Mouse (Mus musculus): ENCODE measurements at regions not wholly inside any gene's neighbourhood (a gene's known extent, or its start where the extent isn't known, plus 50 kb on each side); places are given as distances from the start of the nearest gene placed in this dataset.

GRCm38 (mm10) chr2:78804931-78805330, 63.0 kb upstream of the Ube2e3 start:
- H3K36me3 ChIP-seq (replicated peaks; ENCODE audit: control insufficient read depth, insufficient read depth, low read depth), result no peaks in the 10 kb centered on the region
- no peaks in the 10 kb centered on the region for H3K27me3 ChIP-seq (ENCODE audit: control insufficient read depth, insufficient read depth, low read length)
- H3K27ac ChIP-seq, result no peak overlapping the region
- 54% methylated on average over 3 of the region's 3 CpGs for WGBS (ENCODE audit: insufficient replicate concordance)
- no peak for TF ChIP-seq CTCF (IDR thresholded peaks at IDR 0.05; ENCODE audit: low read depth)
- TF ChIP-seq EP300 (IDR thresholded peaks at IDR 0.05; ENCODE audit: low read depth), result peak; percentile 44; the same call in 1 of the 2 replicates
- ATAC-seq (ENCODE audit: insufficient read depth) (peak; percentile 62), DNase-seq (ENCODE audit: low read depth in 3 of 3, low spot score in 3 of 3) (peak in 1 of 3 experiments; percentile 2)
- no peaks in the 10 kb centered on the region for H3K9me3 ChIP-seq (ENCODE audit: control insufficient read depth, low read length)
- H3K4me1 ChIP-seq (replicated peaks; ENCODE audit: control insufficient read depth in 2 of 2, insufficient read depth in 2 of 2, low read length in 1 of 2), result peaks cover 14 to 22% of the 10 kb centered on the region in 2 experiments
- H3K9ac ChIP-seq (replicated peaks), result no peak overlapping the region
- no peak overlapping the region for H3K4me3 ChIP-seq (ENCODE audit: insufficient read depth in 1 of 2, low read depth in 2 of 2, low read length in 2 of 2)
- no peak overlapping the region for H3K4me2 ChIP-seq (ENCODE audit: low read depth)

- Histone ChIP-seq H3K36me3 (replicated peaks; ENCODE audit: control insufficient read depth, insufficient read depth, low read depth) (no peaks in the 10 kb centered on the region), H3K27me3 (ENCODE audit: control insufficient read depth, insufficient read depth, low read length) (no peaks in the 10 kb centered on the region), H3K4me3 (ENCODE audit: insufficient read depth in 1 of 2, low read depth in 2 of 2, low read length in 2 of 2) (no peak overlapping the region), H3K9me3 (ENCODE audit: control insufficient read depth, low read length) (no peaks in the 10 kb centered on the region), H3K4me2 (ENCODE audit: low read depth) (no peak overlapping the region), H3K4me1 (replicated peaks; ENCODE audit: control insufficient read depth in 2 of 2, insufficient read depth in 2 of 2, low read length in 1 of 2) (peaks cover 14 to 22% of the 10 kb centered on the region in 2 experiments), H3K27ac (no peak overlapping the region), H3K9ac (replicated peaks) (no peak overlapping the region)
- WGBS (ENCODE audit: insufficient replicate concordance), result 38% methylated on average over 4 of the region's 4 CpGs
- peak; percentile 75 for ATAC-seq (ENCODE audit: insufficient read depth)
- peak; percentile 22 to 26 (median 26) for DNase-seq (ENCODE audit: low read depth in 3 of 3, low spot score in 3 of 3)
- no peak for TF ChIP-seq CTCF (IDR thresholded peaks at IDR 0.05; ENCODE audit: low read depth)
- peak; percentile 71 for TF ChIP-seq EP300 (IDR thresholded peaks at IDR 0.05; ENCODE audit: low read depth)
Observed at GRCm38 (mm10) chr2:78803543-78803942, 64.4 kb upstream of the Ube2e3 start.

- DNase-seq (ENCODE audit: low read depth in 3 of 3, low spot score in 3 of 3) (no peak), ATAC-seq (ENCODE audit: insufficient read depth) (no peak)
- Histone ChIP-seq H3K4me3 (ENCODE audit: insufficient read depth in 1 of 2, low read depth in 2 of 2, low read length in 2 of 2) (no peak overlapping the region), H3K4me2 (ENCODE audit: low read depth) (no peak overlapping the region), H3K4me1 (replicated peaks; ENCODE audit: control insufficient read depth in 2 of 2, insufficient read depth in 2 of 2, low read length in 1 of 2) (no peaks in the 10 kb centered on the region), H3K9ac (replicated peaks) (no peak overlapping the region), H3K36me3 (replicated peaks; ENCODE audit: control insufficient read depth, insufficient read depth, low read depth) (no peaks in the 10 kb centered on the region), H3K27me3 (ENCODE audit: control insufficient read depth, insufficient read depth, low read length) (no peaks in the 10 kb centered on the region), H3K27ac (no peak overlapping the region), H3K9me3 (ENCODE audit: control insufficient read depth, low read length) (no peaks in the 10 kb centered on the region)
- TF ChIP-seq CTCF (IDR thresholded peaks at IDR 0.05; ENCODE audit: low read depth), result no peak
- no peak for TF ChIP-seq EP300 (IDR thresholded peaks at IDR 0.05; ENCODE audit: low read depth)
- 58% methylated on average over 5 of the region's 5 CpGs for WGBS (ENCODE audit: insufficient replicate concordance)
Observed at GRCm38 (mm10) chr2:78795446-78795845, 72.5 kb upstream of the Ube2e3 start.

GRCm38 (mm10) chr2:78794734-78795133, 73.2 kb upstream of the Ube2e3 start:
- Histone ChIP-seq H3K36me3 (replicated peaks; ENCODE audit: control insufficient read depth, insufficient read depth, low read depth) (no peaks in the 10 kb centered on the region), H3K4me2 (ENCODE audit: low read depth) (no peak overlapping the region), H3K4me3 (ENCODE audit: insufficient read depth in 1 of 2, low read depth in 2 of 2, low read length in 2 of 2) (no peak overlapping the region), H3K27ac (no peak overlapping the region), H3K9me3 (ENCODE audit: control insufficient read depth, low read length) (no peaks in the 10 kb centered on the region), H3K4me1 (replicated peaks; ENCODE audit: control insufficient read depth in 2 of 2, insufficient read depth in 2 of 2, low read length in 1 of 2) (no peaks in the 10 kb centered on the region), H3K9ac (replicated peaks) (no peak overlapping the region), H3K27me3 (ENCODE audit: control insufficient read depth, insufficient read depth, low read length) (no peaks in the 10 kb centered on the region)
- 52% methylated on average over 5 of the region's 5 CpGs for WGBS (ENCODE audit: insufficient replicate concordance)
- DNase-seq (ENCODE audit: low read depth in 3 of 3, low spot score in 3 of 3) (no peak), ATAC-seq (ENCODE audit: insufficient read depth) (peak; percentile 65; the same call in 1 of the 2 replicates)
- TF ChIP-seq CTCF (IDR thresholded peaks at IDR 0.05; ENCODE audit: low read depth) (no peak), EP300 (IDR thresholded peaks at IDR 0.05; ENCODE audit: low read depth) (no peak)

- no peaks in the 10 kb centered on the region for H3K27me3 ChIP-seq (ENCODE audit: control insufficient read depth, insufficient read depth, low read length)
- 71% methylated on average over 5 of the region's 5 CpGs for WGBS (ENCODE audit: insufficient replicate concordance)
- no peaks in the 10 kb centered on the region for H3K36me3 ChIP-seq (replicated peaks; ENCODE audit: control insufficient read depth, insufficient read depth, low read depth)
- ATAC-seq (ENCODE audit: insufficient read depth) (no peak), DNase-seq (ENCODE audit: low read depth in 3 of 3, low spot score in 3 of 3) (no peak)
- no peak for TF ChIP-seq EP300 (IDR thresholded peaks at IDR 0.05; ENCODE audit: low read depth)
- TF ChIP-seq CTCF (IDR thresholded peaks at IDR 0.05; ENCODE audit: low read depth), result no peak
- no peak overlapping the region for H3K9ac ChIP-seq (replicated peaks)
- H3K4me1 ChIP-seq (replicated peaks; ENCODE audit: control insufficient read depth in 2 of 2, insufficient read depth in 2 of 2, low read length in 1 of 2), result no peaks in the 10 kb centered on the region
- H3K4me3 ChIP-seq (ENCODE audit: insufficient read depth in 1 of 2, low read depth in 2 of 2, low read length in 2 of 2), result no peak overlapping the region
- no peak overlapping the region for H3K4me2 ChIP-seq (ENCODE audit: low read depth)
- no peak overlapping the region for H3K27ac ChIP-seq
- no peaks in the 10 kb centered on the region for H3K9me3 ChIP-seq (ENCODE audit: control insufficient read depth, low read length)
Observed at GRCm38 (mm10) chr2:78789124-78789523, 78.8 kb upstream of the Ube2e3 start.
